Mouse (Mus musculus): ENCODE results near the gene Nfyc.

- no peak for TF ChIP-seq POLR2A (IDR thresholded peaks at IDR 0.05; ENCODE audit: borderline replicate concordance, low read depth, low read length)
- no peak for TF ChIP-seq CTCF (IDR thresholded peaks at IDR 0.05; ENCODE audit: low read depth, low read length)
Measured at GRCm38 (mm10) chr4:120732737-120733136, 98.6 kb downstream of the Nfyc start.
